Mouse (Mus musculus) MEL (cell line): ENCODE measurements around the gene Ugt1a1. TPM values are rescaled to one million over a fixed set of nuclear protein-coding genes. Genes with fewer than 3 reads are reported as not detected.

Experiments
- DNase-seq: peaks from one replicate; pipeline ENCODE4 v3.0.0; 2011; ENCODE audit warnings: low read depth, low spot score
- H3K27ac ChIP-seq: 2 replicates; pipeline ENCODE4 v1.5.1; 2012; ENCODE audit warnings: low read depth, mild to moderate bottlenecking, control low read depth, low read length, moderate library complexity; ENCODE audit not compliant: control insufficient read depth
- H3K27me3 ChIP-seq, 2 experiments: fragments of 150-350 bp in 1 of 2; sonication (generic) in 1 of 2; 2 replicates each; pipeline ENCODE4 v1.6.1; 2012; ENCODE audit warnings: low read length in 2 of 2, mild to moderate bottlenecking in 2 of 2, improper control_type of control experiment in 1 of 2, moderate library complexity in 1 of 2; ENCODE audit not compliant: insufficient read depth in 2 of 2, control insufficient read depth in 1 of 2
- H3K36me3 ChIP-seq, 2 experiments: 2 replicates each; pipeline ENCODE4 v1.6.1; 2012 to 2014; ENCODE audit warnings: low read length in 2 of 2, improper control_type of control experiment in 1 of 2, inconsistent platforms in 1 of 2, mild to moderate bottlenecking in 1 of 2; ENCODE audit not compliant: insufficient read depth in 2 of 2, control insufficient read depth in 1 of 2
- H3K4me1 ChIP-seq, 2 experiments: fragments of 150-350 bp in 1 of 2; sonication (generic) in 1 of 2; 2 replicates each; pipeline ENCODE4 v1.6.1; 2012; ENCODE audit warnings: low read length in 2 of 2, improper control_type of control experiment in 1 of 2, mild to moderate bottlenecking in 1 of 2; ENCODE audit not compliant: insufficient read depth in 2 of 2, control insufficient read depth in 1 of 2
- H3K4me3 ChIP-seq, 2 experiments: fragments of 150-350 bp in 1 of 2; sonication (generic) in 1 of 2; 2 replicates each; pipeline ENCODE4 v1.5.1; 2012; ENCODE audit warnings: low read depth in 2 of 2, low read length in 2 of 2, mild to moderate bottlenecking in 2 of 2, moderate library complexity in 2 of 2, control low read depth in 1 of 2, improper control_type of control experiment in 1 of 2; ENCODE audit not compliant: control insufficient read depth in 1 of 2, insufficient read depth in 1 of 2
- H3K79me2 ChIP-seq: 2 replicates; pipeline ENCODE4 v1.6.1; 2012; ENCODE audit warnings: mild to moderate bottlenecking, low read length, moderate library complexity; ENCODE audit not compliant: control insufficient read depth, poor library complexity, insufficient read depth
- H3K9ac ChIP-seq: 2 replicates; pipeline ENCODE4 v1.6.1; 2012; ENCODE audit warnings: low read depth, mild to moderate bottlenecking, control low read depth, low read length, moderate library complexity; ENCODE audit not compliant: control insufficient read depth, poor library complexity, severe bottlenecking
- H3K9me3 ChIP-seq: fragments of 150-350 bp; sonication (generic); replicated peaks from 2 replicates; pipeline ENCODE4 v1.6.1; 2012; ENCODE audit warnings: mild to moderate bottlenecking, low read length, improper control_type of control experiment, moderate library complexity; ENCODE audit not compliant: insufficient read depth
- CHD1 ChIP-seq: IDR thresholded peaks from 2 replicates; pipeline ENCODE4 v1.6.1; 2012; ENCODE audit warnings: low read depth, mild to moderate bottlenecking, inconsistent platforms, low read length, improper control_type of control experiment
- CTCF ChIP-seq, 3 experiments: IDR thresholded peaks in 2 of 3; conservative IDR thresholded peaks in 1 of 3; 2 replicates each; pipeline ENCODE4 v1.5.1; 2011 to 2012; ENCODE audit warnings: low read length in 3 of 3, low read depth in 2 of 3, mild to moderate bottlenecking in 2 of 3, improper control_type of control experiment in 1 of 3, inconsistent platforms in 1 of 3, mixed read lengths in 1 of 3, moderate library complexity in 1 of 3; ENCODE audit not compliant: control insufficient read depth in 1 of 3, insufficient read depth in 1 of 3, poor library complexity in 1 of 3, severe bottlenecking in 1 of 3
- E2F4 ChIP-seq: IDR thresholded peaks from 2 replicates; pipeline ENCODE4 v1.6.1; 2011; ENCODE audit warnings: low read depth, low read length, improper control_type of control experiment, borderline replicate concordance
- ELF1 ChIP-seq: IDR thresholded peaks from 2 replicates; pipeline ENCODE4 v1.6.1; 2014; ENCODE audit warnings: low read depth, mild to moderate bottlenecking, inconsistent platforms, low read length, improper control_type of control experiment, moderate library complexity
- ETS1 ChIP-seq: IDR thresholded peaks from 2 replicates; pipeline ENCODE4 v1.6.1; 2012; ENCODE audit warnings: low read depth, mild to moderate bottlenecking, inconsistent platforms, low read length, improper control_type of control experiment, moderate library complexity
- GABPA ChIP-seq: IDR thresholded peaks from 2 replicates; pipeline ENCODE4 v1.6.1; 2012; ENCODE audit warnings: low read depth, mild to moderate bottlenecking, inconsistent platforms, low read length, improper control_type of control experiment, moderate library complexity
- JUND ChIP-seq: IDR thresholded peaks from 2 replicates; pipeline ENCODE4 v1.6.1; 2011; ENCODE audit warnings: low read depth, mild to moderate bottlenecking, improper control_type of control experiment, low read length
- KAT2A ChIP-seq: conservative IDR thresholded peaks from 2 replicates; pipeline ENCODE4 v1.6.1; 2012; ENCODE audit warnings: low read depth, low read length, improper control_type of control experiment, inconsistent platforms
- MAFK ChIP-seq: IDR thresholded peaks from 2 replicates; pipeline ENCODE4 v1.6.1; 2011; ENCODE audit warnings: low read depth, mild to moderate bottlenecking, low read length, improper control_type of control experiment, borderline replicate concordance
- MEF2A ChIP-seq: IDR thresholded peaks from 2 replicates; pipeline ENCODE4 v1.6.1; 2014; ENCODE audit warnings: low read depth, mild to moderate bottlenecking, inconsistent platforms, low read length, improper control_type of control experiment; ENCODE audit not compliant: poor library complexity, insufficient replicate concordance, severe bottlenecking; ENCODE audit errors: extremely low read depth
- MXI1 ChIP-seq: IDR thresholded peaks from 2 replicates; pipeline ENCODE4 v1.6.1; 2011; ENCODE audit warnings: mild to moderate bottlenecking, low read depth, low read length, improper control_type of control experiment
- MYB ChIP-seq: IDR thresholded peaks from 2 replicates; pipeline ENCODE4 v1.6.1; 2011; ENCODE audit warnings: mild to moderate bottlenecking, low read depth, low read length, improper control_type of control experiment
- MYC ChIP-seq: IDR thresholded peaks from 2 replicates; pipeline ENCODE4 v1.6.1; 2011; ENCODE audit warnings: low read depth, mild to moderate bottlenecking, low read length, improper control_type of control experiment, moderate library complexity
- NELFE ChIP-seq: IDR thresholded peaks from 2 replicates; pipeline ENCODE4 v1.6.1; 2011; ENCODE audit warnings: low read depth, low read length, improper control_type of control experiment
- NRF1 ChIP-seq: IDR thresholded peaks from 2 replicates; pipeline ENCODE4 v1.6.1; 2014; ENCODE audit warnings: low read depth, mild to moderate bottlenecking, inconsistent platforms, low read length, improper control_type of control experiment, moderate library complexity; ENCODE audit not compliant: poor library complexity, insufficient read depth, severe bottlenecking
- POLR2AphosphoS2 ChIP-seq: IDR thresholded peaks from 2 replicates; pipeline ENCODE4 v1.6.1; 2011; ENCODE audit warnings: low read length, improper control_type of control experiment
- RAD21 ChIP-seq: IDR thresholded peaks from 2 replicates; pipeline ENCODE4 v1.6.1; 2011; ENCODE audit warnings: mild to moderate bottlenecking, low read depth, low read length, improper control_type of control experiment
- RCOR1 ChIP-seq: IDR thresholded peaks from 2 replicates; pipeline ENCODE4 v1.6.1; 2012; ENCODE audit warnings: low read depth, mild to moderate bottlenecking, inconsistent platforms, low read length, improper control_type of control experiment
- SIN3A ChIP-seq: IDR thresholded peaks from 2 replicates; pipeline ENCODE4 v1.6.1; 2012; ENCODE audit warnings: low read length, improper control_type of control experiment, inconsistent platforms
- SMC3 ChIP-seq: IDR thresholded peaks from 2 replicates; pipeline ENCODE4 v1.6.1; 2011; ENCODE audit warnings: low read depth, low read length, improper control_type of control experiment
- TBP ChIP-seq: IDR thresholded peaks from 2 replicates; pipeline ENCODE4 v1.8.0; 2011; ENCODE audit warnings: low read depth, low read length, improper control_type of control experiment
- UBTF ChIP-seq: IDR thresholded peaks from 2 replicates; pipeline ENCODE4 v1.6.1; 2012; ENCODE audit warnings: low read depth, mild to moderate bottlenecking, inconsistent platforms, low read length, improper control_type of control experiment, moderate library complexity, borderline replicate concordance; ENCODE audit not compliant: insufficient read depth
- USF2 ChIP-seq, 2 experiments: IDR thresholded peaks; 2 replicates each; pipeline ENCODE4 v1.6.1; 2011 to 2012; ENCODE audit warnings: improper control_type of control experiment in 2 of 2, low read length in 2 of 2, borderline replicate concordance in 1 of 2, inconsistent platforms in 1 of 2, low read depth in 1 of 2, mild to moderate bottlenecking in 1 of 2; ENCODE audit not compliant: insufficient read depth in 1 of 2
- ZC3H11A ChIP-seq: IDR thresholded peaks from 2 replicates; pipeline ENCODE4 v1.6.1; 2012; ENCODE audit warnings: low read depth, mild to moderate bottlenecking, inconsistent platforms, low read length, improper control_type of control experiment
- ZKSCAN1 ChIP-seq: IDR thresholded peaks from 2 replicates; pipeline ENCODE4 v1.6.1; 2012; ENCODE audit warnings: low read depth, mild to moderate bottlenecking, inconsistent platforms, low read length, improper control_type of control experiment, moderate library complexity
- polyA plus RNA-seq, 2 experiments: library from polyadenylated mRNA; stranded (reverse) in 1 of 2; unstranded in 1 of 2; fragments of >175 nt in 1 of 2; fragments of >200 nt in 1 of 2; gene quantifications; 2 replicates each; pipeline versions ENCODE4 v1.2.1 to v1.2.4; 2012; ENCODE audit warnings: low replicate concordance in 2 of 2, low read depth in 1 of 2; ENCODE audit not compliant: insufficient read length in 2 of 2, insufficient read depth in 1 of 2, missing spikeins in 1 of 2
- total RNA-seq: library from RNA; depleted of rRNA; stranded (reverse); fragments of 300-350 nt; gene quantifications from 2 replicates; pipeline ENCODE4 v1.2.3, GENCODE M21; 2012

The Ugt1a1 gene
- total and polyA plus RNA-seq, 3 experiments = not detected

GRCm38 (mm10) chr1:88249596-88249995, 37.8 kb downstream of the Ugt1a1 start:
- TF ChIP-seq MAFK = no peak

GRCm38 (mm10) chr1:88250023-88250422, 38.3 kb downstream of the Ugt1a1 start:
- Histone ChIP-seq H3K27me3 (no peaks in the 10 kb centered on the region), H3K4me3 (no peak overlapping the region), H3K27ac (no peak overlapping the region), H3K4me1 (0 out of 4 replicates have a peak, but pooled peaks cover 0 to 3% of the 10 kb centered on the region in 2 experiments), H3K9me3 (no peaks in the 10 kb centered on the region), H3K9ac (no peak overlapping the region), H3K79me2 (no peaks in the 10 kb centered on the region), H3K36me3 (no peaks in the 10 kb centered on the region)
- TF ChIP-seq NRF1 = no peak
- TF ChIP-seq KAT2A = no peak
- TF ChIP-seq SIN3A = no peak
- TF ChIP-seq CTCF (IDR thresholded peaks at IDR 0.05 in 2 of 3, conservative IDR thresholded peaks at IDR 0.05 in 1 of 3; ENCODE audit: control insufficient read depth in 1 of 3, insufficient read depth in 1 of 3, low read depth in 2 of 3, low read length in 3 of 3, poor library complexity in 1 of 3, severe bottlenecking in 1 of 3) = no peak
- no peak for TF ChIP-seq ETS1
- TF ChIP-seq RAD21 = no peak
- TF ChIP-seq SMC3 = no peak
- TF ChIP-seq GABPA = no peak
- TF ChIP-seq MYB = no peak
- TF ChIP-seq MXI1 = no peak
- TF ChIP-seq RCOR1 = no peak
- TF ChIP-seq MYC = no peak
- no peak for TF ChIP-seq POLR2AphosphoS2
- TF ChIP-seq USF2 (IDR thresholded peaks at IDR 0.05; ENCODE audit: borderline replicate concordance in 1 of 2, insufficient read depth in 1 of 2, low read depth in 1 of 2, low read length in 2 of 2) = no peak
- TF ChIP-seq ELF1 = no peak
- DNase-seq = no peak

More at GRCm38 (mm10) chr1:88249596-88249995, 37.8 kb downstream of the Ugt1a1 start:
- no peaks in the 10 kb centered on the region for H3K9me3 ChIP-seq
- no peaks in the 10 kb centered on the region for H3K79me2 ChIP-seq
- no peak for DNase-seq
- H3K4me3 ChIP-seq = no peak overlapping the region
- H3K4me1 ChIP-seq = 0 out of 4 replicates have a peak, but pooled peaks cover 0 to 3% of the 10 kb centered on the region in 2 experiments
- H3K36me3 ChIP-seq = no peaks in the 10 kb centered on the region
- H3K27me3 ChIP-seq = no peaks in the 10 kb centered on the region
- no peak overlapping the region for H3K27ac ChIP-seq
- H3K9ac ChIP-seq = no peak overlapping the region

GRCm38 (mm10) chr1:88253106-88253505, 41.3 kb downstream of the Ugt1a1 start:
- Histone ChIP-seq H3K9me3 (no peaks in the 10 kb centered on the region), H3K36me3 (no peaks in the 10 kb centered on the region), H3K4me3 (no peak overlapping the region), H3K79me2 (no peaks in the 10 kb centered on the region), H3K27ac (no peak overlapping the region), H3K4me1 (0 out of 4 replicates have a peak, but pooled peaks cover 0 to 3% of the 10 kb centered on the region in 2 experiments), H3K9ac (no peak overlapping the region), H3K27me3 (no peaks in the 10 kb centered on the region)
- DNase-seq = no peak
- TF ChIP-seq ELF1 = no peak
- TF ChIP-seq SMC3 = no peak
- no peak for TF ChIP-seq MEF2A
- no peak for TF ChIP-seq E2F4
- TF ChIP-seq NRF1 = no peak
- no peak for TF ChIP-seq CTCF (IDR thresholded peaks at IDR 0.05 in 2 of 3, conservative IDR thresholded peaks at IDR 0.05 in 1 of 3; ENCODE audit: control insufficient read depth in 1 of 3, insufficient read depth in 1 of 3, low read depth in 2 of 3, low read length in 3 of 3, poor library complexity in 1 of 3, severe bottlenecking in 1 of 3)
- TF ChIP-seq MYB = no peak
- TF ChIP-seq ZKSCAN1 = no peak
- no peak for TF ChIP-seq JUND
- no peak for TF ChIP-seq USF2 (IDR thresholded peaks at IDR 0.05; ENCODE audit: borderline replicate concordance in 1 of 2, insufficient read depth in 1 of 2, low read depth in 1 of 2, low read length in 2 of 2)
- TF ChIP-seq CHD1 = no peak
- TF ChIP-seq UBTF = no peak
- no peak for TF ChIP-seq TBP
- no peak for TF ChIP-seq NELFE
- no peak for TF ChIP-seq SIN3A
- TF ChIP-seq ZC3H11A = no peak
